Mouse (Mus musculus) limb, embryonic 11.5 days (tissue): ENCODE results near the gene Elac2. TPM values are rescaled to one million over a fixed set of nuclear protein-coding genes. Genes with fewer than 3 reads are reported as not detected.

Experiments
- ATAC-seq: fragments of 200-750 bp; cut with Nextera tagmentation; 2 replicates; pipeline ENCODE4 v1.8.0; 2017; ENCODE audit warnings: low read depth; ENCODE audit not compliant: insufficient number of reproducible peaks, low FRiP score, low TSS enrichment
- DNase-seq: peaks from one replicate; pipeline ENCODE4 v3.0.0-alpha.2; 2015; ENCODE audit warnings: low spot score
- H3K27ac ChIP-seq: fragments of 300-500 bp; sonication (generic); replicated peaks from 2 replicates; pipeline ENCODE4 v1.5.1; 2014; ENCODE audit warnings: low read depth, mild to moderate bottlenecking, low read length
- H3K27me3 ChIP-seq: fragments of 300-500 bp; sonication (generic); 2 replicates; pipeline ENCODE4 v1.6.1; 2014; ENCODE audit warnings: mild to moderate bottlenecking, low read length, mixed read lengths; ENCODE audit not compliant: control insufficient read depth, insufficient read depth
- H3K36me3 ChIP-seq: fragments of 300-500 bp; sonication (generic); 2 replicates; pipeline ENCODE4 v1.6.1; 2014; ENCODE audit warnings: mild to moderate bottlenecking, low read length, moderate library complexity, mixed read lengths; ENCODE audit not compliant: control insufficient read depth, insufficient read depth
- H3K4me1 ChIP-seq: fragments of 300-500 bp; sonication (generic); 2 replicates; pipeline ENCODE4 v1.6.1; 2014; ENCODE audit warnings: low read length, mixed read lengths; ENCODE audit not compliant: control insufficient read depth, insufficient read depth
- H3K4me2 ChIP-seq: fragments of 300-500 bp; sonication (generic); 2 replicates; pipeline ENCODE4 v1.6.1; 2014; ENCODE audit warnings: low read depth, mild to moderate bottlenecking, moderate library complexity; ENCODE audit not compliant: severe bottlenecking
- H3K4me3 ChIP-seq: fragments of 300-500 bp; sonication (generic); 2 replicates; pipeline ENCODE4 v1.5.1; 2014; ENCODE audit warnings: low read depth, low read length
- H3K9ac ChIP-seq: fragments of 300-500 bp; sonication (generic); 2 replicates; pipeline ENCODE4 v1.6.1; 2014; ENCODE audit warnings: mild to moderate bottlenecking, low read length
- H3K9me3 ChIP-seq: fragments of 300-500 bp; sonication (generic); 2 replicates; pipeline ENCODE4 v1.6.1; 2016; ENCODE audit warnings: low read length; ENCODE audit not compliant: control insufficient read depth
- WGBS: fragments of 180-500 bp; shearing (Covaris S2); extraction: QIAGEN DNeasy Blood & Tissue Kit; methylation state at CpG from one replicate; pipeline ENCODE4 v1.1.7; 2014; 5-methylcytosine and 5-hydroxymethylcytosine counted together
- polyA plus RNA-seq: library from polyadenylated mRNA; unstranded; fragments of >200 nt; fragmentation: Nextera tagmentation; extraction: Ambion mirVana; gene quantifications from 2 replicates; pipeline ENCODE4 v1.2.1, GENCODE M21; 2014

The Elac2 gene
- polyA plus RNA-seq, 1 experiment from 2014 or later: 36.0 TPM

- Histone ChIP-seq H3K36me3 (no peaks in the 10 kb centered on the region), H3K4me2 (no peak overlapping the region), H3K9ac (no peak overlapping the region), H3K9me3 (no peaks in the 10 kb centered on the region), H3K27ac (no peak overlapping the region), H3K27me3 (no peaks in the 10 kb centered on the region), H3K4me1 (peaks cover 19% of the 10 kb centered on the region; the same call in 1 of the 2 replicates), H3K4me3 (no peak overlapping the region)
- ATAC-seq: peak; percentile 71
- 5% methylated on average over 3 of the region's 3 CpGs for WGBS
- peak; percentile 93 for DNase-seq
These were observed 10.3 kb upstream of the Elac2 start for GRCm38 (mm10) chr11:64968507-64968906.

GRCm38 (mm10) chr11:64968939-64969342 is 9.9 kb upstream of the Elac2 start:
- H3K36me3 ChIP-seq: no peaks in the 10 kb centered on the region
- DNase-seq (peak; percentile 69), ATAC-seq (peak; percentile 77)
- H3K4me1 ChIP-seq: peaks cover 17% of the 10 kb centered on the region; the same call in 1 of the 2 replicates
- no peak overlapping the region for H3K4me3 ChIP-seq
- H3K9me3 ChIP-seq: no peaks in the 10 kb centered on the region
- no peak overlapping the region for H3K9ac ChIP-seq
- WGBS: 20% methylated on average over 4 of the region's 4 CpGs
- H3K27me3 ChIP-seq: no peaks in the 10 kb centered on the region
- H3K27ac ChIP-seq: no peak overlapping the region
- H3K4me2 ChIP-seq: no peak overlapping the region

DNA sequence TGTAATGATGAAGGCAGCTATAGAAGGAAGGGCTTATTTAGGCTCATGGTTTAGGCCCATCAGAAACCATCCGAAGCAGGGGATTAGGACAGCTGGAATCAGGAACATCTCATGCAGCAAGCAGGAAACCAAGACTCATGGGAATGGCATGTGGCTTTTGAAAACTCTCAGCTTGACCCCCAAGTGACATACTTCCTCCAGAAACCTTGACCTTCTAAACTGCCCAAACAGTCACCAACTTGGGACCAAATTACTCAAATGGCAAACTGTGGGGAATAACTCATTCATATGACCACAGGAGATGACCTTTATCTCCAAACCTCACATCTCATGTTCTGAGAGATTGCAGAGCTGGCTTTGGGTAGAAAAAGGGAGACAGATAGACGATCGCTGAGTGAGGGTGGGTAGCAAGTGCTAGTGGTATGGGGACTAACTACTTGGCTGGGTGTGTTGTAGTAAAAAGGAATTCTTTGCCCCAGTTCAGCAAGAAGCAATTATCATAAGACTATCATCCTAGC is 7.3 kb upstream of the Elac2 start:
- no peak for ATAC-seq
- no peak overlapping the region for H3K4me2 ChIP-seq
- H3K4me1 ChIP-seq: peaks cover 17% of the 10 kb centered on the region; the same call in 1 of the 2 replicates
- no peak overlapping the region for H3K27ac ChIP-seq
- no peaks in the 10 kb centered on the region for H3K27me3 ChIP-seq
- H3K4me3 ChIP-seq: no peak overlapping the region
- H3K9me3 ChIP-seq: no peaks in the 10 kb centered on the region
- 77% methylated on average over 3 of the region's 3 CpGs for WGBS
- DNase-seq: no peak
- no peak overlapping the region for H3K9ac ChIP-seq
- no peaks in the 10 kb centered on the region for H3K36me3 ChIP-seq

- H3K27me3 ChIP-seq: no peaks in the 10 kb centered on the region
- 77% methylated on average over 2 of the region's 2 CpGs for WGBS
- no peaks in the 10 kb centered on the region for H3K36me3 ChIP-seq
- no peak for DNase-seq
- no peak overlapping the region for H3K4me2 ChIP-seq
- no peak overlapping the region for H3K4me3 ChIP-seq
- ATAC-seq: no peak
- H3K27ac ChIP-seq: no peak overlapping the region
- no peaks in the 10 kb centered on the region for H3K9me3 ChIP-seq
- H3K9ac ChIP-seq: no peak overlapping the region
- peaks cover 17% of the 10 kb centered on the region; the same call in 1 of the 2 replicates for H3K4me1 ChIP-seq
These were observed 6.4 kb upstream of the Elac2 start for GRCm38 (mm10) chr11:64972418-64972817.

DNA sequence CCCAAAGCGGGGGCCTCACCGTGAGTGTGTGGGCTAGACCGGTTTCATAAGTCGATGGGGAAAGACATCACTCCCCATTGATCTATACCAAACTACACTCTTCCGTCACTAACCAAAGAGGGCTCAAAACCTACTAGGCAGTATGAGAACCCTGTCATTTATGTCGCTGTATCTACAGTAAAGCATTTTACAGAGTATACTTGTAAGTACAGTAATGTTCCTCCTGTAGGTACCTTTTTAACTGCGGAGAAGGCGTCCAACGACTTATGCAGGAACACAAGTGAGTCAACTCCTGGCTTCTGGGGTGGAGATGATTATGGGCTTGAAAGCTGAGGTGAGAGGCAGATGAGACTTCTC is 629 bp downstream of the Elac2 start:
- H3K9me3 ChIP-seq: no peaks in the 10 kb centered on the region
- peak overlapping the region; percentile 66 for H3K9ac ChIP-seq
- no peak overlapping the region for H3K27ac ChIP-seq
- peak overlapping the region; percentile 86 for H3K4me2 ChIP-seq
- WGBS: 15% methylated on average over 9 of the region's 9 CpGs
- H3K27me3 ChIP-seq: no peaks in the 10 kb centered on the region
- DNase-seq (no peak), ATAC-seq (no peak)
- H3K4me1 ChIP-seq: peaks cover 6% of the 10 kb centered on the region
- H3K36me3 ChIP-seq: no peaks in the 10 kb centered on the region; the same call in 1 of the 2 replicates
- H3K4me3 ChIP-seq: peak overlapping the region; percentile 96

DNA sequence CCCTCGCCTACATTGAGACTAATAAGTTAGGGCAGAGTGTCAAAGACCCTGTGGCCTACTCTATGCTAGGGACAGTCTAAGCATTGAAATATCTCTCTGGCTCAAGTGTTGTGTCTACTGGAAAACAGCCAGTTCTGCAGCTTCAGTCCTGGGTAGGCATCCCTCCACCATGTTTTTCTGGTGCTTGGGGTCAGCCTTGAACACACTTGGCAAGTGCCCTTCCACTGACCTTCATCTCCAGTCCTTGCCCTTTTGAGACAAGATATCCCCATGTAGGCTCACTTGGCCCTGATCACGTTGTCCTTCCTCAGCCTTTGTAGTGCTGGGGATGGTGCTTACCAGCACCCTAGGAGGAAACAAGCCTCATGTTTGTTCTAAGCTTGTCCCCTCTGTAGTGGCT is 9.7 kb downstream of the Elac2 start:
- H3K36me3 ChIP-seq: peaks cover 20% of the 10 kb centered on the region; the same call in 1 of the 2 replicates
- H3K9me3 ChIP-seq: no peaks in the 10 kb centered on the region
- 92% methylated on average over 2 of the region's 2 CpGs for WGBS
- no peak overlapping the region for H3K4me2 ChIP-seq
- ATAC-seq (no peak), DNase-seq (no peak)
- no peaks in the 10 kb centered on the region for H3K27me3 ChIP-seq
- H3K4me1 ChIP-seq: no peaks in the 10 kb centered on the region
- no peak overlapping the region for H3K4me3 ChIP-seq
- H3K27ac ChIP-seq: no peak overlapping the region
- no peak overlapping the region for H3K9ac ChIP-seq

- H3K9ac ChIP-seq: no peak overlapping the region
- no peaks in the 10 kb centered on the region for H3K9me3 ChIP-seq
- no peak overlapping the region for H3K27ac ChIP-seq
- ATAC-seq (no peak), DNase-seq (no peak)
- H3K4me2 ChIP-seq: no peak overlapping the region
- H3K36me3 ChIP-seq: peaks cover 21% of the 10 kb centered on the region
- H3K27me3 ChIP-seq: no peaks in the 10 kb centered on the region
- WGBS: 88% methylated on average over 3 of the region's 3 CpGs
- H3K4me1 ChIP-seq: no peaks in the 10 kb centered on the region
- no peak overlapping the region for H3K4me3 ChIP-seq
These were observed 19.6 kb downstream of the Elac2 start for GRCm38 (mm10) chr11:64998439-64998838.

GRCm38 (mm10) chr11:64999685-65000084 is 20.8 kb downstream of the Elac2 start:
- Histone ChIP-seq H3K27ac (no peak overlapping the region), H3K9me3 (no peaks in the 10 kb centered on the region), H3K27me3 (no peaks in the 10 kb centered on the region), H3K4me1 (no peaks in the 10 kb centered on the region), H3K4me3 (no peak overlapping the region), H3K4me2 (no peak overlapping the region), H3K36me3 (peaks cover 18% of the 10 kb centered on the region), H3K9ac (no peak overlapping the region)
- no peak for ATAC-seq
- 92% methylated on average over 5 of the region's 5 CpGs for WGBS
- DNase-seq: no peak

DNA sequence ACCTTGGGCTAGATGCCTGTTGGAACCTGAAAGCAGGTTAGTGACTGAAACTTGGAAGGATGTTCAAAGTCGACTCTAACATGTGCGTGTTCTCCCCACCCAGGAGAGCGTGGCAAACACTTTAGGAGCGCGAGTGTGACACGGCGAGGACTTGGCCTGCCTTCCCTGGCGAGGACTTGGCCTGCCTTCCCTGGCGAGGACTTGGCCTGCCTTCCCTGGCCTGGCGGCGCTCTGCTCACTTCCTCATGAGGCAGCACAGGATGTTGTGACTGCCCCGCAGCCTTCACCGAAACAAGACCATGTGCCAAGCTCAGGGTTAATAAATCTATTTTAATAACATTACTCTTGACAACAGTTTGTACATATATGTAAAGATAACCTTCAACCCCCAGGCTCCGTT is 22.9 kb downstream of the Elac2 start:
- no peaks in the 10 kb centered on the region for H3K9me3 ChIP-seq
- DNase-seq (no peak), ATAC-seq (no peak)
- H3K4me3 ChIP-seq: no peak overlapping the region
- peaks cover 18% of the 10 kb centered on the region for H3K36me3 ChIP-seq
- H3K4me1 ChIP-seq: no peaks in the 10 kb centered on the region
- WGBS: 96% methylated on average over 14 of the region's 14 CpGs
- H3K27me3 ChIP-seq: no peaks in the 10 kb centered on the region
- H3K4me2 ChIP-seq: no peak overlapping the region
- no peak overlapping the region for H3K9ac ChIP-seq
- H3K27ac ChIP-seq: no peak overlapping the region
